Mouse (Mus musculus) liver, adult 2 months (tissue): ENCODE measurements at regions not wholly inside any gene's neighbourhood (a gene's known extent, or its start where the extent isn't known, plus 50 kb on each side); places are given as distances from the start of the nearest gene placed in this dataset.

ENCODE experiments used
- CTCF ChIP-seq: fragments of 200-500 bp; IDR thresholded peaks from 2 replicates; pipeline ENCODE4 v1.5.1; 2011; ENCODE audit warnings: low read depth, low read length, control low read depth
- POLR2A ChIP-seq: fragments of 200-500 bp; IDR thresholded peaks from 2 replicates; pipeline ENCODE4 v1.6.1; 2011; ENCODE audit warnings: low read length, control low read depth; ENCODE audit not compliant: insufficient read depth; ENCODE audit errors: extremely low read depth

DNA sequence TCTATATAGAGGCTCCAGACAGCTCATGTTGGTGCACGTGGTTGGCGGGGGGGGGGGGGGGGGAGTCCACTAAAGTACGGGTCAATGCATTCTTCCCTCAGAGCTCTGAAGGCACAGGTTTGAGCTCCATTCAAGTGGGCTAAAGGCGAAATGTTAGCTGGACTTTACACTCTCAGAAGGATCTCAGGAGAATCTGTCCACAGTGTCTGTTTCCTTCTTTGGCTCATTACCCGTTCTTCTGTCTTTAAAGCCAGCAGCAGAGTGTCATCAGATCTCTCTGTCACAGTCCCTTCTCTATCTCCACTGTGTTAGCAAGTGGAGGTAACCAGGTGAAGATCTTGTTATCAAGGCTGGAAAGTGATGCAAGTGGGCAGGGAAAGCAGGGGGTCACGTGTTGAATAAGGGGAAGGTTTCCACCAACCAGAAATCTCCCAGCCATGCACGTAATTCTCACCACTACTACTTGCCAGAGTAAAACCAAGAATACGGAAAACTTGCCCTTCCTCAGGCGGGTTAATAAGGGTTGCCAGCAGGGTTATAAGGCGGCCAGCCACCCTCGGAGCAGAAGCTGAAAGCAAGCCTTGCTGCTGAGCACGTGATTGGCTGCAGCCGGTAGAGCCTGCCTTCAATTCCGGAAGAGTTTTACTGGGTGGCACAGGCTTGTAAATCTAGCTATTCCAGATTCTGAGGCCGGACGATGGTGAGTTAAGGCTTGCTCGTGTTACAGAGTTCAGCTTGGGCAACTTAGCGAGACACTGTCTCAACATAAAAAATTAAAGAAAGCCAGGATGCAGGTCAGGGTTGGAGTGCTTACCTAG is 70.2 kb upstream of the Acpp start:
- TF ChIP-seq CTCF (no peak), POLR2A (no peak)
